Mouse (Mus musculus): ENCODE data around the gene Nkiras2. TPM values are rescaled to one million over a fixed set of nuclear protein-coding genes. Genes with fewer than 3 reads are reported as not detected.
"Not testable (repeated sequence)": the region's sequence is repeated elsewhere in the genome, so short reads cannot be mapped to it uniquely, and the experiment has no call there.

The Nkiras2 gene
- polyA plus RNA-seq, 1 experiment from 2014 or later, result 119 TPM

GRCm38 (mm10) chr11:100651205-100651604 lies 32.2 kb downstream of the Nkiras2 start:
- Histone ChIP-seq H3K4me1 (replicated peaks) (peaks cover 11% of the 10 kb centered on the region), H3K27ac (no peak overlapping the region), H3K36me3 (no peaks in the 10 kb centered on the region), H3K27me3 (ENCODE audit: insufficient read depth, poor library complexity, severe bottlenecking) (peaks cover 48% of the 10 kb centered on the region), H3K4me3 (no peak overlapping the region), H3K9me3 (no peaks in the 10 kb centered on the region)
- WGBS, result 20% methylated on average over 8 of the region's 8 CpGs
- no peak for DNase-seq (ENCODE audit: low spot score)

GRCm38 (mm10) chr11:100651748-100652147 lies 32.7 kb downstream of the Nkiras2 start:
- no peaks in the 10 kb centered on the region for H3K9me3 ChIP-seq
- H3K36me3 ChIP-seq, result no peaks in the 10 kb centered on the region
- no peak for DNase-seq (ENCODE audit: low spot score)
- H3K4me3 ChIP-seq, result no peak overlapping the region
- H3K27ac ChIP-seq, result no peak overlapping the region
- peaks cover 48% of the 10 kb centered on the region for H3K27me3 ChIP-seq (ENCODE audit: insufficient read depth, poor library complexity, severe bottlenecking)
- 24% methylated on average over 3 of the region's 3 CpGs for WGBS
- peaks cover 17% of the 10 kb centered on the region for H3K4me1 ChIP-seq (replicated peaks)

GRCm38 (mm10) chr11:100655589-100655988 lies 36.5 kb downstream of the Nkiras2 start:
- H3K9me3 ChIP-seq; H3K4me3 ChIP-seq; H3K27ac ChIP-seq; H3K36me3 ChIP-seq; DNase-seq (ENCODE audit: low spot score): not testable (repeated sequence)
- 58% methylated on average over 3 of the region's 3 CpGs for WGBS
- Histone ChIP-seq H3K4me1 (replicated peaks) (peaks cover 21% of the 10 kb centered on the region), H3K27me3 (ENCODE audit: insufficient read depth, poor library complexity, severe bottlenecking) (peaks cover 26% of the 10 kb centered on the region)

- H3K27me3 ChIP-seq (ENCODE audit: insufficient read depth, poor library complexity, severe bottlenecking), result peaks cover 18% of the 10 kb centered on the region
- H3K36me3 ChIP-seq, result no peaks in the 10 kb centered on the region
- DNase-seq (ENCODE audit: low spot score), result peak; percentile 27
- H3K4me3 ChIP-seq, result 0 out of 2 replicates have a peak overlapping the region, but pooled peaks have one; percentile 6
- WGBS, result 9% methylated on average over 6 of the region's 6 CpGs
- H3K9me3 ChIP-seq, result no peaks in the 10 kb centered on the region
- peaks cover 21% of the 10 kb centered on the region for H3K4me1 ChIP-seq (replicated peaks)
- H3K27ac ChIP-seq, result peak overlapping the region; percentile 64; the same call in 1 of the 2 replicates
Measured at GRCm38 (mm10) chr11:100656458-100656857, 37.4 kb downstream of the Nkiras2 start.

GRCm38 (mm10) chr11:100659806-100660205 lies 40.8 kb downstream of the Nkiras2 start:
- Histone ChIP-seq H3K36me3 (no peaks in the 10 kb centered on the region), H3K4me1 (replicated peaks) (peaks cover 18% of the 10 kb centered on the region), H3K4me3 (no peak overlapping the region), H3K27ac (no peak overlapping the region), H3K27me3 (ENCODE audit: insufficient read depth, poor library complexity, severe bottlenecking) (0 out of 2 replicates have a peak, but pooled peaks cover 5% of the 10 kb centered on the region), H3K9me3 (no peaks in the 10 kb centered on the region)
- no peak for DNase-seq (ENCODE audit: low spot score)
- 77% methylated on average over 10 of the region's 10 CpGs for WGBS

- Histone ChIP-seq H3K27me3 (ENCODE audit: insufficient read depth, poor library complexity, severe bottlenecking) (peaks cover 38% of the 10 kb centered on the region), H3K4me1 (replicated peaks) (peaks cover 13% of the 10 kb centered on the region), H3K36me3 (no peaks in the 10 kb centered on the region), H3K27ac (no peak overlapping the region), H3K9me3 (no peaks in the 10 kb centered on the region), H3K4me3 (no peak overlapping the region)
- no peak for DNase-seq (ENCODE audit: low spot score)
- WGBS, result 85% methylated on average over 1 of the region's 1 CpGs
Measured at GRCm38 (mm10) chr11:100671049-100671448, 52.0 kb downstream of the Nkiras2 start.

GRCm38 (mm10) chr11:100671956-100672355 lies 52.9 kb downstream of the Nkiras2 start:
- 86% methylated on average over 2 of the region's 2 CpGs for WGBS
- no peaks in the 10 kb centered on the region for H3K36me3 ChIP-seq
- H3K9me3 ChIP-seq, result no peaks in the 10 kb centered on the region
- peaks cover 13% of the 10 kb centered on the region for H3K4me1 ChIP-seq (replicated peaks)
- H3K27ac ChIP-seq, result no peak overlapping the region
- no peak overlapping the region for H3K4me3 ChIP-seq
- no peak for DNase-seq (ENCODE audit: low spot score)
- H3K27me3 ChIP-seq (ENCODE audit: insufficient read depth, poor library complexity, severe bottlenecking), result peaks cover 38% of the 10 kb centered on the region

- peaks cover 41% of the 10 kb centered on the region for H3K27me3 ChIP-seq (ENCODE audit: insufficient read depth, poor library complexity, severe bottlenecking)
- H3K4me1 ChIP-seq (replicated peaks), result peaks cover 17% of the 10 kb centered on the region
- DNase-seq (ENCODE audit: low spot score), result peak; percentile 36
- H3K4me3 ChIP-seq, result peak overlapping the region; percentile 36
- H3K36me3 ChIP-seq, result no peaks in the 10 kb centered on the region
- peak overlapping the region; percentile 73 for H3K27ac ChIP-seq
- WGBS, result under 1% methylated on average over 23 of the region's 23 CpGs
- H3K9me3 ChIP-seq, result no peaks in the 10 kb centered on the region
Measured at GRCm38 (mm10) chr11:100673169-100673568, 54.1 kb downstream of the Nkiras2 start.

Other genes with a start within 250 kb of the Nkiras2 start
- gene Jup, start 221.5 kb upstream of the Nkiras2 start, polyA plus RNA-seq (2016; fragmentation: Nextera tagmentation; extraction: Ambion mirVana), result 45.0 and 53.6 TPM in 2 replicates
- 27.0 and 27.8 TPM in 2 replicates for gene P3h4, start 204.4 kb upstream of the Nkiras2 start, polyA plus RNA-seq (2016; fragmentation: Nextera tagmentation; extraction: Ambion mirVana)
- 51.0 and 52.0 TPM in 2 replicates for gene Fkbp10, start 203.5 kb upstream of the Nkiras2 start, polyA plus RNA-seq (2016; fragmentation: Nextera tagmentation; extraction: Ambion mirVana)
- gene Nt5c3b, start 177.4 kb upstream of the Nkiras2 start, polyA plus RNA-seq (2016; fragmentation: Nextera tagmentation; extraction: Ambion mirVana), result 115 and 121 TPM in 2 replicates
- gene Klhl10, start 177.3 kb upstream of the Nkiras2 start, polyA plus RNA-seq (2016; fragmentation: Nextera tagmentation; extraction: Ambion mirVana), result 0.58 and 0.63 TPM in 2 replicates
- 6.1 and 6.9 TPM in 2 replicates for gene Klhl11, start 146.5 kb upstream of the Nkiras2 start, polyA plus RNA-seq (2016; fragmentation: Nextera tagmentation; extraction: Ambion mirVana)
- 356 and 388 TPM in 2 replicates for gene Acly, start 91.2 kb upstream of the Nkiras2 start, polyA plus RNA-seq (2016; fragmentation: Nextera tagmentation; extraction: Ambion mirVana)
- gene Ttc25, start 73.6 kb upstream of the Nkiras2 start, polyA plus RNA-seq (2016; fragmentation: Nextera tagmentation; extraction: Ambion mirVana), result 3.2 and 3.3 TPM in 2 replicates
- gene Cnp, start 44.3 kb upstream of the Nkiras2 start, polyA plus RNA-seq (2016; fragmentation: Nextera tagmentation; extraction: Ambion mirVana), result 22.7 and 27.3 TPM in 2 replicates
- gene Dnajc7, start 924 bp downstream of the Nkiras2 start, polyA plus RNA-seq (2016; fragmentation: Nextera tagmentation; extraction: Ambion mirVana), result 219 and 260 TPM in 2 replicates
- gene Zfp385c, start 73.2 kb downstream of the Nkiras2 start, polyA plus RNA-seq (2016; fragmentation: Nextera tagmentation; extraction: Ambion mirVana), result 0.26 and 0.68 TPM in 2 replicates
- 1.9 and 2.9 TPM in 2 replicates for gene Dhx58, start 85.0 kb downstream of the Nkiras2 start, polyA plus RNA-seq (2016; fragmentation: Nextera tagmentation; extraction: Ambion mirVana)
- gene Kat2a, start 93.2 kb downstream of the Nkiras2 start, polyA plus RNA-seq (2016; fragmentation: Nextera tagmentation; extraction: Ambion mirVana), result 70.8 and 71.3 TPM in 2 replicates
- gene Hspb9, start 94.6 kb downstream of the Nkiras2 start, polyA plus RNA-seq (2016; fragmentation: Nextera tagmentation; extraction: Ambion mirVana), result 0.25 and 0.35 TPM in 2 replicates
- 16.8 and 37.2 TPM in 2 replicates for gene Rab5c, start 119.0 kb downstream of the Nkiras2 start, polyA plus RNA-seq (2016; fragmentation: Nextera tagmentation; extraction: Ambion mirVana)
- 1.5 and 4.4 TPM in 2 replicates for gene Kcnh4, start 140.7 kb downstream of the Nkiras2 start, polyA plus RNA-seq (2016; fragmentation: Nextera tagmentation; extraction: Ambion mirVana)
- gene Hcrt, start 143.7 kb downstream of the Nkiras2 start, polyA plus RNA-seq (2016; fragmentation: Nextera tagmentation; extraction: Ambion mirVana), result not detected in 2 replicates
- 3.9 and 4.3 TPM in 2 replicates for gene Ghdc, start 151.7 kb downstream of the Nkiras2 start, polyA plus RNA-seq (2016; fragmentation: Nextera tagmentation; extraction: Ambion mirVana)
- 13.6 and 14.8 TPM in 2 replicates for gene Stat5b, start 231.5 kb downstream of the Nkiras2 start, polyA plus RNA-seq (2016; fragmentation: Nextera tagmentation; extraction: Ambion mirVana)
- 2.0 and 2.8 TPM in 2 replicates for gene Stat5a, start 240.1 kb downstream of the Nkiras2 start, polyA plus RNA-seq (2016; fragmentation: Nextera tagmentation; extraction: Ambion mirVana)